Mouse (Mus musculus): ENCODE results near the gene Cbs. TPM values are rescaled to one million over a fixed set of nuclear protein-coding genes. Genes with fewer than 3 reads are reported as not detected.

The Cbs gene
- polyA plus RNA-seq, 1 experiment from 2014 or later = 70.1 TPM

DNA sequence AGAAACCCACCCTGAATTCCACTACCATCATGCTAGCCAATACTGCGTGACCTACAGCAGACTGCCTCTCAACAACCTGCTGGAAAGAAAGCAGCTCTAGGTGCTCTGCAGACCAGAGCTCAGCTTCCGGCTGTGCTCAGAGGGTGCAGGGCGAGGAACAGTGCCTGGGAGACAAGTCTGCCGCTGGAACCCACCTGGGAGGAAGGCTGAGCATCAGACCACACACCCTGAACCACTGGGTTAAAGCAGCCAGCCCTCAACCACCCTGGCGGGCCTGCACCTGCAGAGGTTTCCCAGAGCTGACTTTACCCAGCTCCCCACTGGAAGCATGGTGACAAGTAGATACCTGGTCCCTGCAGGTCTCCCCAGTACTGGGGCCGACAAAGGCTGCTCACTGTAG lies 16.2 kb upstream of the Cbs start:
- WGBS (ENCODE audit: insufficient replicate concordance) = 81% methylated on average over 6 of the region's 6 CpGs
- TF ChIP-seq EP300 (IDR thresholded peaks at IDR 0.05; ENCODE audit: low read depth) (no peak), CTCF (IDR thresholded peaks at IDR 0.05; ENCODE audit: low read depth) (no peak)
- H3K27ac ChIP-seq (ENCODE audit: low read depth) = no peak overlapping the region
- no peak overlapping the region for H3K4me3 ChIP-seq (ENCODE audit: low read depth, low read length)
- peaks cover 16% of the 10 kb centered on the region for H3K4me1 ChIP-seq (ENCODE audit: insufficient read depth)
- no peak for DNase-seq
- no peaks in the 10 kb centered on the region for H3K9me3 ChIP-seq (ENCODE audit: low read length)
- H3K27me3 ChIP-seq (ENCODE audit: insufficient read depth, low read length) = no peaks in the 10 kb centered on the region
- ATAC-seq = no peak
- no peak overlapping the region for H3K4me2 ChIP-seq (ENCODE audit: low read depth, low read length)
- no peak overlapping the region for H3K9ac ChIP-seq (replicated peaks)
- peaks cover 71% of the 10 kb centered on the region for H3K36me3 ChIP-seq (replicated peaks; ENCODE audit: insufficient read depth, low read length)

DNA sequence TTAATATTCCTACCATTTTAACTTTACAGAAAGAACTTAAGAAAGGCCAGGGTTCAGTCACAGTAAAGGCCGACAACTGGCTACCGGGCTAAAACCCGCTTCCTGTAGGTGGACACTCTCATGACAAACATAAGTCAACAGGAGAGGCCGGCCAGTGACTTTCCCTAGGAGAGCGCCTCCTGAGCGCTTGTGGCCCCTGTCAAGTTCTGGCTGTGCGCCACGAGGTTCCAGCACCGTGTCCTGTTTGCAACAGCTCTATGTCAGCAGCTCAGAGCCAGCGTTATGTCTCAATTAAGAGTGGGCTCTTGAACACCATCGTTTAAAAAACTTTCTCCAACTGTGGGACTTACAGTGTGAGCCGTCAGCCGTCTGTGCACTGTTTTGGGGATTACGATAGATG lies 15.1 kb upstream of the Cbs start:
- peak; percentile 67 for DNase-seq
- Histone ChIP-seq H3K36me3 (replicated peaks; ENCODE audit: insufficient read depth, low read length) (peaks cover 82% of the 10 kb centered on the region), H3K4me3 (ENCODE audit: low read depth, low read length) (no peak overlapping the region)

DNA sequence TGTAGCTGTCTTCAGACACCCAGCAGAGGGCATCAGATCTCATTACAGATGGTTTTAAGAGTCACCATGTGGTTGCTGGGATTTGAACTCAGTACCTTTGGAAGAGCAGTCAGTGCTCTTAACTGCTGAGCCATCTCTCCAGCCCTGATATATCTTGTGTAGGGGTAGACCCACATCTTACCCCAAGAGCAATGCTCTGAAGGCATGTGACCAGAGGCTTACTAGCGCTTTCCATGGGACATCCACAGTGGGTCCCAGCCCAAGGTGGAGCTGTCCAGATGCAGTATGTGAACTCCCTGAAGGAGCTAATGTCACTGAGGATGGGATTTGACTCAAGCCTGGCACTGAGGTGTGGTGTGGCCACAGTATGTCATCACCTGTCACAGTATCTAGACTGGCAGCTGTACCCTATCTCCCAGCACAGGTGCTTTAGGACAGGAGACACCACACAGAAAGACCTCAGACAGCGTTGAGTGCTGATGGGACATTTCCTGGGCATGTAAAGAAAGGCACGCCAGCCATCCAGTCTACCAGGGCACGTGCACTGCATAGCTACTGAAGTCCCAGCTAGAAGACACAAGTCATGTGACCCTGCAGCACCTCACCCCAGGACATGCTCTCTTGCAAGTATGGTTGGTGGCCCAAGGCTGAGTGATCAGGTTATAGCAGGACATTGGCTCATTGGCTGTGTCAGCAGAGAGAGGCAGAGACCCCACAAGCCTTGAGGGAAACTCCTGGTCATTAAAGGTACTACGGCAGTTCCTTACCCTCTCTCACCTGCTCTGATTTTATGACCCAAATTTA lies 9.4 kb upstream of the Cbs start:
- Histone ChIP-seq H3K27me3 (ENCODE audit: insufficient read depth, low read length) (no peaks in the 10 kb centered on the region), H3K9me3 (ENCODE audit: low read length) (no peaks in the 10 kb centered on the region), H3K9ac (replicated peaks) (no peak overlapping the region), H3K4me3 (ENCODE audit: low read depth, low read length) (no peak overlapping the region), H3K36me3 (replicated peaks; ENCODE audit: insufficient read depth, low read length) (peaks cover 49% of the 10 kb centered on the region), H3K4me1 (ENCODE audit: insufficient read depth) (no peaks in the 10 kb centered on the region), H3K4me2 (ENCODE audit: low read depth, low read length) (no peak overlapping the region), H3K27ac (ENCODE audit: low read depth) (no peak overlapping the region)
- ATAC-seq (peak; percentile 46), DNase-seq (no peak)
- WGBS (ENCODE audit: insufficient replicate concordance) = 90% methylated on average over 5 of the region's 5 CpGs
- TF ChIP-seq CTCF (IDR thresholded peaks at IDR 0.05; ENCODE audit: low read depth) = no peak
- no peak for TF ChIP-seq EP300 (IDR thresholded peaks at IDR 0.05; ENCODE audit: low read depth)

More for the DNA sequence above, 15.1 kb upstream of the Cbs start:
- TF ChIP-seq EP300 (IDR thresholded peaks at IDR 0.05; ENCODE audit: low read depth) = no peak
- no peak for TF ChIP-seq CTCF (IDR thresholded peaks at IDR 0.05; ENCODE audit: low read depth)
- no peak overlapping the region for H3K4me2 ChIP-seq (ENCODE audit: low read depth, low read length)
- peaks cover 12% of the 10 kb centered on the region for H3K4me1 ChIP-seq (ENCODE audit: insufficient read depth)
- no peaks in the 10 kb centered on the region for H3K27me3 ChIP-seq (ENCODE audit: insufficient read depth, low read length)
- peak; percentile 66 for ATAC-seq
- H3K27ac ChIP-seq (ENCODE audit: low read depth) = no peak overlapping the region
- 73% methylated on average over 14 of the region's 14 CpGs for WGBS (ENCODE audit: insufficient replicate concordance)
- H3K9ac ChIP-seq (replicated peaks) = no peak overlapping the region
- H3K9me3 ChIP-seq (ENCODE audit: low read length) = no peaks in the 10 kb centered on the region

DNA sequence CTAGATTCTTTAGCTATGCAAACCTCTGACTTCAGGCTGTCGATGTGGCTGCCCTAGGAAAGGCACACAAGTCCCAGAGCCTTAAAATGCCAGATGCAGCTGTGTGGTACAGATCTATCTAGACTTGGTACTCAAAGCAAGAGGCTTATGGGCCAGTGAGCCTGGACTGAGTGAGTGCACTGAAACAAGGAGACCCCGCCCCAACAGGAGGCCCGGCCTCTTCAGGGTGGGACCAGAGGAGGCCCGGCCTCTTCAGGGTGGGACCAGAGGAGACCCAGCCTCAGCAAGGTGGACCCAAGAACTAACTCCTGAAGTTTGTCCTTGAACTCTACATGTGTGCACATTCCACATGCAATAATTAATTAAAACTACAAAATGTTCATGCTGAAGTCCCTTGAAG lies 5.9 kb upstream of the Cbs start:
- TF ChIP-seq EP300 (IDR thresholded peaks at IDR 0.05; ENCODE audit: low read depth) = no peak
- no peak for TF ChIP-seq CTCF (IDR thresholded peaks at IDR 0.05; ENCODE audit: low read depth)
- Histone ChIP-seq H3K27ac (ENCODE audit: low read depth) (no peak overlapping the region), H3K9me3 (ENCODE audit: low read length) (no peaks in the 10 kb centered on the region), H3K4me3 (ENCODE audit: low read depth, low read length) (no peak overlapping the region), H3K4me1 (ENCODE audit: insufficient read depth) (0 out of 2 replicates have a peak, but pooled peaks cover 5% of the 10 kb centered on the region), H3K36me3 (replicated peaks; ENCODE audit: insufficient read depth, low read length) (peaks cover 16% of the 10 kb centered on the region), H3K27me3 (ENCODE audit: insufficient read depth, low read length) (no peaks in the 10 kb centered on the region), H3K4me2 (ENCODE audit: low read depth, low read length) (no peak overlapping the region), H3K9ac (replicated peaks) (no peak overlapping the region)
- no peak for DNase-seq
- WGBS (ENCODE audit: insufficient replicate concordance) = 57% methylated on average over 4 of the region's 4 CpGs
- ATAC-seq = no peak

DNA sequence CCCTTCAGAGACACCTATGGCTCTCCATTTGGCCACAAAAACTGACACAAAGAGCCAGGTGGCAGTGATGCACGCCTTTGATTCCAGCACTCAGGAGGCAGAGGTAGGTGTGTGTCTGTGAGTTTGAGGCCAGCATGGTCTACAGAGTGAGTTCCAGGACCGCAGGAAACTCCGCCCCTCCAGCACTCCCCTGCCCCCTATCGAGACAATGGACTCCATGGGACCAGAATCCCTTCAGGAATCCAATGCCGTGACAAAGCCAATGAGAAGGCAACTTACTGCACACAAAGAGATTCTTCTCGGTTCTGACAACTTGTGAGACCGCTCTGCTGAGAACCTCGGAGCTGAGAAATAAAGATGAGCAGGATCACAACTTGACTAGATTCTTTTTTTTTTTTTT lies 5.3 kb upstream of the Cbs start:
- Histone ChIP-seq H3K4me1 (ENCODE audit: insufficient read depth) (0 out of 2 replicates have a peak, but pooled peaks cover 7% of the 10 kb centered on the region), H3K27ac (ENCODE audit: low read depth) (no peak overlapping the region), H3K9me3 (ENCODE audit: low read length) (no peaks in the 10 kb centered on the region), H3K9ac (replicated peaks) (no peak overlapping the region), H3K36me3 (replicated peaks; ENCODE audit: insufficient read depth, low read length) (peaks cover 10% of the 10 kb centered on the region), H3K4me3 (ENCODE audit: low read depth, low read length) (no peak overlapping the region), H3K27me3 (ENCODE audit: insufficient read depth, low read length) (peaks cover 2% of the 10 kb centered on the region; the same call in 1 of the 2 replicates), H3K4me2 (ENCODE audit: low read depth, low read length) (no peak overlapping the region)
- DNase-seq = no peak
- no peak for ATAC-seq
- TF ChIP-seq EP300 (IDR thresholded peaks at IDR 0.05; ENCODE audit: low read depth) (no peak), CTCF (IDR thresholded peaks at IDR 0.05; ENCODE audit: low read depth) (no peak)
- 54% methylated on average over 8 of the region's 8 CpGs for WGBS (ENCODE audit: insufficient replicate concordance)

DNA sequence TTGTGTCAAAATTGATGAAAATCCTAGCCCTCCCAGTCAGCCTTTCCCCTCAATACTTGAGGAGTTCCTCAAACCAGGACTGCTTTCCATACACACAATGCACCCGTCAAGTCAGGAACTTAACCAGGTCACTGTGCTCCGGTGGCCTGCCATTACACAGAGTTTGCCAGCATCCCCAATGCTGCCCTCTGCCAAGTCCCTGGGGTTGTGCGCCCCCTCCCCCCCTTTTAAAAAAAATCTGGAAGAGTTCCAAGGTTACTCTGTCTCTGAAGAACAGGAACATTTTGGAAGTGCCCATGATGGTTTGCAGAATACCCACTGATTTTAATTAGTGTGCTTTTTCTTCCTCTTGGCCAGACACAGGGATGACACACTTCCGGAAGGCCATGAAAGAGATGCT lies 2.6 kb upstream of the Cbs start:
- H3K27ac ChIP-seq (ENCODE audit: low read depth) = 0 out of 2 replicates have a peak overlapping the region, but pooled peaks have one; percentile 44
- no peaks in the 10 kb centered on the region for H3K36me3 ChIP-seq (replicated peaks; ENCODE audit: insufficient read depth, low read length)
- WGBS (ENCODE audit: insufficient replicate concordance) = 63% methylated on average over 4 of the region's 4 CpGs
- H3K27me3 ChIP-seq (ENCODE audit: insufficient read depth, low read length) = peaks cover 21% of the 10 kb centered on the region; the same call in 1 of the 2 replicates
- ATAC-seq (no peak), DNase-seq (peak; percentile 50)
- H3K4me2 ChIP-seq (ENCODE audit: low read depth, low read length) = no peak overlapping the region
- no peak overlapping the region for H3K4me3 ChIP-seq (ENCODE audit: low read depth, low read length)
- H3K9ac ChIP-seq (replicated peaks) = no peak overlapping the region
- no peaks in the 10 kb centered on the region for H3K9me3 ChIP-seq (ENCODE audit: low read length)
- TF ChIP-seq EP300 (IDR thresholded peaks at IDR 0.05; ENCODE audit: low read depth) (no peak), CTCF (IDR thresholded peaks at IDR 0.05; ENCODE audit: low read depth) (no peak)
- H3K4me1 ChIP-seq (ENCODE audit: insufficient read depth) = peaks cover 13% of the 10 kb centered on the region; the same call in 1 of the 2 replicates

Data from liver, postnatal 0 days (tissue).